Mouse (Mus musculus) left cerebral cortex, adult 11 months (tissue): ENCODE measurements at regions not wholly inside any gene's neighbourhood (a gene's known extent, or its start where the extent isn't known, plus 50 kb on each side); places are given as distances from the start of the nearest gene placed in this dataset.

Experiments used
- DNase-seq: peaks from one replicate; pipeline ENCODE4 v3.0.0; 2022; ENCODE audit warnings: low spot score

GRCm38 (mm10) chr3:38255674-38256073, 229.0 kb downstream of the Ankrd50 start:
- DNase-seq, result peak; percentile 39

GRCm38 (mm10) chr3:38254896-38255295, 229.7 kb downstream of the Ankrd50 start:
- peak; percentile 12 for DNase-seq

- DNase-seq, result no peak
These were observed 233.1 kb downstream of the Ankrd50 start for GRCm38 (mm10) chr3:38251592-38251991.

GRCm38 (mm10) chr3:38250552-38250951, 234.1 kb downstream of the Ankrd50 start:
- no peak for DNase-seq

GRCm38 (mm10) chr3:38248941-38249340, 235.7 kb downstream of the Ankrd50 start:
- DNase-seq, result no peak

- DNase-seq, result no peak
These were observed 238.2 kb downstream of the Ankrd50 start for GRCm38 (mm10) chr3:38246439-38246838.

- no peak for DNase-seq
These were observed 241.4 kb downstream of the Ankrd50 start for GRCm38 (mm10) chr3:38243209-38243608.

GRCm38 (mm10) chr3:38237616-38238015, 247.0 kb downstream of the Ankrd50 start:
- no peak for DNase-seq

- DNase-seq, result no peak
These were observed 248.9 kb downstream of the Ankrd50 start for GRCm38 (mm10) chr3:38235736-38236083.

GRCm38 (mm10) chr3:38235033-38235735, 249.5 kb downstream of the Ankrd50 start:
- DNase-seq, result no peak

- DNase-seq, result no peak
These were observed 250.1 kb downstream of the Ankrd50 start for GRCm38 (mm10) chr3:38234534-38234933.

GRCm38 (mm10) chr3:38234006-38234405, 250.6 kb downstream of the Ankrd50 start:
- no peak for DNase-seq

GRCm38 (mm10) chr3:38233091-38233490, 251.6 kb downstream of the Ankrd50 start:
- no peak for DNase-seq

- DNase-seq, result no peak
These were observed 252.2 kb downstream of the Ankrd50 start for GRCm38 (mm10) chr3:38232111-38233076.

GRCm38 (mm10) chr3:38231506-38231905, 253.1 kb downstream of the Ankrd50 start:
- DNase-seq, result no peak

- DNase-seq, result no peak
These were observed 253.8 kb downstream of the Ankrd50 start for GRCm38 (mm10) chr3:38230796-38231195.

GRCm38 (mm10) chr3:38229686-38230085, 255.0 kb downstream of the Ankrd50 start:
- no peak for DNase-seq

GRCm38 (mm10) chr3:38229051-38229450, 255.6 kb downstream of the Ankrd50 start:
- no peak for DNase-seq

GRCm38 (mm10) chr3:38227596-38227995, 257.0 kb downstream of the Ankrd50 start:
- DNase-seq, result no peak

- DNase-seq, result no peak
These were observed 257.5 kb downstream of the Ankrd50 start for GRCm38 (mm10) chr3:38227121-38227520.

GRCm38 (mm10) chr3:38226147-38226546, 258.5 kb downstream of the Ankrd50 start:
- no peak for DNase-seq

GRCm38 (mm10) chr3:38221834-38222215, 262.8 kb downstream of the Ankrd50 start:
- no peak for DNase-seq
